Mouse (Mus musculus) cortical plate, adult 2 months (tissue): Measurements from ENCODE around the gene Ces3b.

Experiments
- CTCF ChIP-seq: fragments of 200-500 bp; IDR thresholded peaks from 2 replicates; pipeline ENCODE4 v1.5.1; 2011; ENCODE audit warnings: mild to moderate bottlenecking, control low read depth, low read length; ENCODE audit not compliant: insufficient read depth; ENCODE audit errors: extremely low read depth
- POLR2A ChIP-seq: fragments of 200-500 bp; IDR thresholded peaks from 2 replicates; pipeline ENCODE4 v1.6.1; 2011; ENCODE audit warnings: mild to moderate bottlenecking, low read length, control low read depth; ENCODE audit not compliant: insufficient read depth; ENCODE audit errors: extremely low read depth

GRCm38 (mm10) chr8:105088581-105088980, 5.0 kb downstream of the Ces3b start:
- TF ChIP-seq CTCF (no peak), POLR2A (no peak)
